Mouse (Mus musculus) neutrophil, adult 83 days (primary cell): ENCODE measurements around the gene Luc7l3. TPM values are rescaled to one million over a fixed set of nuclear protein-coding genes. Genes with fewer than 3 reads are reported as not detected.

ENCODE experiments used
- total RNA-seq, 2 experiments: library from RNA; stranded (reverse); gene quantifications; one replicate each; pipeline ENCODE4 v1.2.4; 2023

Gene Luc7l3
- 10 to 100 TPM; 33.6 to 38.0 TPM for total RNA-seq

DNA sequence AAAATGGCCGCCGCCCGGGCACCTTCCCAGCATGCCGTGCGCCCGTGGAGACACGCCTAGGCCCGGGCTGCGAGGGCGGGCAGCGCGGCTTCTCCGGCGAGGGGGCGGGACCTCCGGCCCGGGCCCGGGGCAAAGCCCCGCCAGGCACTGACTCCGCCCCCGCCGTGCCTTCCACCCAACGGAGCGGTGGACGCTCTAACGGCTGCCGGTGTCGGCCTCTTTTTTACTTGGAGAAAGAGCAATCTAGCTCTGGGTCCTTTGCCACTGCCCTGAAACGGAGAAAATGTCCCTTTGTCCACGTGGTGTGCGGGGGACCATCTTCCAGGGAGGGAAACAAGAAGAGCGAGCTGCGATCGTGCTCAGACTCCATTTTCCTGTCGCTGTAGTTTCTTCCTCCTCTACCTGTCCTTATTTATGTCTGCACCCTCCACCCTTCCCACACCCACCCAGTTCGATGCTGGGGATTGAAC lies at the start of gene Luc7l3:
Gene Luc7l3 (minus strand): TSS at position 58 of the 470 bp plus-strand sequence.

GRCm38 (mm10) chr11:94327693-94328643 lies 6.2 kb upstream of the Luc7l3 start, which contains the start of gene Ankrd40:
Gene Ankrd40 (plus strand): TSS chr11:94328001.

DNA sequence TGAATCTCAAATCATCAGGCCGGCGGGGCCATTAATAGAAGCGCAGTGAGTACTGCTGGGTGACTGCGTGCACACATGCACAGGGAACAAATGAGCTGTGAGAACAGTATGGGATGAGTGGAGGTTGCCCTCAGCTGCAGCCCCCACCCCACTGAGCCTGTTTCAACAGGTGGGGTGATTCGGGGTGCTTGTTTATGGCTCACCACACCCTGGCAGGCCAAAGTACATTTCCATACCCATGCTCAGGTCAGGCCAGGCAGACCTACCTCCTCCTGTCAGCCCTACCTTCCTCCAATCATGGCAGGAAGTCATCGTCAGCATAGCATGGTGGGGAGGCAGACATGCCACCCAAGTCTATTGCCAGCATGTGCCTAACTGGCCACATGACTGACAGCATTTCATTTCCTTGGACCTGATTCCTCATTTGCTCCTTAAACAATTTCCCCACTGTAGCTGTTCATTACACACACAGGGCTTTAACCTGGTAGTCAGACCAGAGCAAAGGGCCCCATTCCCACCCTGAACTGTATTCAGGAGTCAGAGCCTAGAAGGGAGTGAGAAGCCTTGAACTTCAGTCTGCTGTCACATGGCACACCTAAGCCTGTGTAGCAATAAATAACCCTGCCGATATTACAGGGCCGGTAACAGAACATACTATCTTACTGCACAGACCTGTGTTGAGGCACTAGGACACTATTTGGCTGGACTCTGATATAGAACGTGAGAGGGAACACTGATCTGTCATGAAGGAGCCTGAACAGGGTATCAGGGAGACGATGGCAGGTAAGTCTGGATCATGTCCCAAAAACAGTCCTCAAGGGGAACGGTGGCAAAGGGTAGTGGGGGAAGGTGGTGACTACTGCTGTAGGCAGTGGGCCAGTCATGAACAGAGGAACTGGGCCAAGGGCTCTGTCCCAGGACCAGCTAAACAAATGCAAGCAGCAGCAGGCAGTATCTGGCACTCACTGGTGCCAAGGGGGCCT lies 40.3 kb downstream of the Luc7l3 start, which contains the start of gene Gm21885:
Gene Gm21885 (plus strand): TSS at position 675 of the 983 bp plus-strand sequence.

GRCm38 (mm10) chr11:94245955-94246788 lies 75.6 kb downstream of the Luc7l3 start, which contains the start of gene Wfikkn2:
Gene Wfikkn2 (minus strand): TSS chr11:94246005.

Other genes starting within 250 kb of the Luc7l3 start
- gene Tob1, start 110.5 kb downstream of the Luc7l3 start, total RNA-seq, result 10 to 100 TPM; 66.2 to 79.5 TPM
- gene Wfikkn2, start 76.0 kb downstream of the Luc7l3 start, total RNA-seq, result not detected
- gene Gm21885, start 40.1 kb downstream of the Luc7l3 start, total RNA-seq, result not detected
- gene Ankrd40, start 6.0 kb upstream of the Luc7l3 start, total RNA-seq, result 10 to 100 TPM; 26.1 to 29.0 TPM
- 1 to 10 TPM; 2.4 to 4.8 TPM for gene Abcc3, start 71.0 kb upstream of the Luc7l3 start, total RNA-seq
- 1 to 10 TPM; 2.0 to 4.4 TPM for gene Cacna1g, start 152.2 kb upstream of the Luc7l3 start, total RNA-seq
- not detected for gene Spata20, start 164.2 kb upstream of the Luc7l3 start, total RNA-seq
- gene Epn3, start 178.0 kb upstream of the Luc7l3 start, total RNA-seq, result not detected
- gene Mycbpap, start 199.8 kb upstream of the Luc7l3 start, total RNA-seq, result under 1 TPM; 0.13 TPM
- under 1 TPM; 0.26 to 0.62 TPM for gene Rsad1, start 227.3 kb upstream of the Luc7l3 start, total RNA-seq
- gene Chad, start 243.1 kb upstream of the Luc7l3 start, total RNA-seq, result not detected